Mouse (Mus musculus) B cell, adult (primary cell): Measurements from ENCODE around the gene Pyroxd2. TPM values are rescaled to one million over a fixed set of nuclear protein-coding genes. Genes with fewer than 3 reads are reported as not detected.

Experiments used
- total RNA-seq: library from RNA; stranded (reverse); gene quantifications from 4 replicates; pipeline ENCODE4 v1.2.4, GENCODE M21; 2023; ENCODE audit not compliant: inconsistent age

Gene Pyroxd2
- 1.5 to 3.2 TPM (median 2.1 TPM) in 4 replicates for total RNA-seq

GRCm38 (mm10) chr19:42752363-42752931 is at the start of gene Pyroxd2:
TSS of gene Pyroxd2 (minus strand) at chr19:42752775.

GRCm38 (mm10) chr19:42779531-42780155 is 27.1 kb upstream of the Pyroxd2 start, which contains the start of gene Hps1:
TSS of gene Hps1 (minus strand) at chr19:42779978.

Other genes starting within 250 kb of the Pyroxd2 start
- 38.6 to 47.3 TPM (median 40.6 TPM) in 4 replicates for gene R3hcc1l, start 234.0 kb downstream of the Pyroxd2 start, total RNA-seq
- gene Loxl4, start 140.0 kb downstream of the Pyroxd2 start, total RNA-seq: 0.13 TPM in 1 of 4 replicates, not detected in the others
- 40.3 to 45.6 TPM (median 42.4 TPM) in 4 replicates for gene Hps1, start 27.2 kb upstream of the Pyroxd2 start, total RNA-seq